Mouse (Mus musculus): Measurements from ENCODE around the gene Gm26602. TPM values are rescaled to one million over a fixed set of nuclear protein-coding genes. Genes with fewer than 3 reads are reported as not detected.
"Not testable (repeated sequence)": the region's sequence is repeated elsewhere in the genome, so short reads cannot be mapped to it uniquely, and the experiment has no call there.

The Gm26602 gene
- polyA plus RNA-seq, 1 experiment from 2014 or later = not detected

DNA sequence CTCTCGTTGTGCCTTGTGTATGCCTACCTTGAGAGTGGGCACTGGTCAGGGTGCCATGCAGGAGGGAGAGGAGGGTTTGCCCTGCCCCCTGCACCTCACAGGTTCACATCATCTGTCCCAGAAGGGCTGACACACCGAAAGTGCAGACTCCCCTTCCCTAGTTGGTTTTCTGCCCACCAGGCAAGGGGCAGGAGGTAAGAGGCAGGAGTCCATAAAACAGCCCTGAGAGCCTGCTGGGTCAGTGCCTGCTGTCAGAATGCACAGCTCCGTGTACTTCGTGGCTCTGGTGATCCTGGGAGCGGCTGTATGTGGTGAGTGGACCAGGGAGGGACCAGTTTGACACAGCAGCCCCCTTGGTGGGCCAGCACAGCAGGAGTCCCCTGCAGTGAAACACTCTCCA lies 20.0 kb upstream of the Gm26602 start, which contains the start of gene Cfd:
TSS of gene Cfd (plus strand) at position 184 of the 400 bp plus-strand sequence.
- no peak for DNase-seq (ENCODE audit: low spot score)
- no peak within 1 kb of the TSS; the same call in 1 of the 2 replicates for H3K27ac ChIP-seq
- peaks cover 14% of the 10 kb centered on the region for H3K36me3 ChIP-seq
- peaks cover 8% of the 10 kb centered on the region; the same call in 1 of the 2 replicates for H3K4me1 ChIP-seq
- WGBS = 37% methylated on average over 5 of the region's 5 CpGs
- H3K27me3 ChIP-seq (ENCODE audit: low read depth, poor library complexity, severe bottlenecking) = no peaks in the 10 kb centered on the region
- H3K9me3 ChIP-seq (replicated peaks) = no peaks in the 10 kb centered on the region
- no peak within 1 kb of the TSS for H3K4me3 ChIP-seq

DNA sequence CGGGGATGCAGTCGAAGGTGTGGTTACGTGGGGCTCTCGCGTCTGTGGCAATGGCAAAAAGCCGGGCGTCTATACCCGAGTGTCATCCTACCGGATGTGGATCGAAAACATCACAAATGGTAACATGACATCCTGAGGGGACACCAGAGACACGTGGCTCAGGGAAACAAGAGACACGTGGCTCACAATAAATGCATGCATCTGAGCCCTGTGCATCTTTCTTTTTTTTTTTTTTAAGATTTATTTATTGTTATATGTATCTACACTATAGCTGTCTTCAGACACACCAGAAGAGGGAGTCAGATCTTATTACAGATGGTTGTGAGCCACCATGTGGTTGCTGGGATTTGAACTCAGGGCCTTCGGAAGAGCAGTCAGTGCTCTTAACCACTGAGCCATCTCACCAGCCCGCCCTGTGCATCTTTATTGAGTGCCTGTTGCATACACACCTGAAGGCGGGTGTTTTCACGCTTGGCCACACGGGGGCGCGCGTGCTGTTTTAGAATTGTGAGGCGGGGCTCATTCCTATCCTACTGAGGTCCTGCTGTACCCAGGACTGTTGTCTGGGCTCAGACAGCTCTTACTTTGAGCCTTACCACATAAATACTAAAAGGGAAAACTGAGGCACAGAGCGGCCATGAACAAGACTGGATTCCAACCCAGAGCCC lies 18.1 kb upstream of the Gm26602 start:
- DNase-seq (ENCODE audit: low spot score) = peak; percentile 92
- not testable (repeated sequence) for H3K9me3 ChIP-seq (replicated peaks); H3K27me3 ChIP-seq (ENCODE audit: low read depth, poor library complexity, severe bottlenecking); H3K4me3 ChIP-seq
- H3K36me3 ChIP-seq = peaks cover 33% of the 10 kb centered on the region
- H3K27ac ChIP-seq = 0 out of 2 replicates have a peak overlapping the region, but pooled peaks have one; percentile 16
- 46% methylated on average over 22 of the region's 22 CpGs for WGBS
- H3K4me1 ChIP-seq = peaks cover 17% of the 10 kb centered on the region

GRCm38 (mm10) chr10:79896306-79896705 lies 14.3 kb upstream of the Gm26602 start:
- no peak overlapping the region for H3K4me3 ChIP-seq
- DNase-seq (ENCODE audit: low spot score) = no peak
- H3K9me3 ChIP-seq (replicated peaks) = no peaks in the 10 kb centered on the region
- WGBS = 94% methylated on average over 16 of the region's 16 CpGs
- peaks cover 68% of the 10 kb centered on the region for H3K36me3 ChIP-seq
- H3K27ac ChIP-seq = no peak overlapping the region
- H3K27me3 ChIP-seq (ENCODE audit: low read depth, poor library complexity, severe bottlenecking) = no peaks in the 10 kb centered on the region; the same call in 1 of the 2 replicates
- H3K4me1 ChIP-seq = peaks cover 31% of the 10 kb centered on the region

- H3K9me3 ChIP-seq (replicated peaks) = no peaks in the 10 kb centered on the region
- peaks cover 33% of the 10 kb centered on the region for H3K4me1 ChIP-seq
- H3K36me3 ChIP-seq = peaks cover 70% of the 10 kb centered on the region
- DNase-seq (ENCODE audit: low spot score) = no peak
- WGBS = 86% methylated on average over 13 of the region's 13 CpGs
- H3K4me3 ChIP-seq = no peak overlapping the region
- 0 out of 2 replicates have a peak overlapping the region, but pooled peaks have one; percentile 46 for H3K27ac ChIP-seq
- H3K27me3 ChIP-seq (ENCODE audit: low read depth, poor library complexity, severe bottlenecking) = no peaks in the 10 kb centered on the region; the same call in 1 of the 2 replicates
These were observed 13.8 kb upstream of the Gm26602 start for GRCm38 (mm10) chr10:79896814-79897213.

DNA sequence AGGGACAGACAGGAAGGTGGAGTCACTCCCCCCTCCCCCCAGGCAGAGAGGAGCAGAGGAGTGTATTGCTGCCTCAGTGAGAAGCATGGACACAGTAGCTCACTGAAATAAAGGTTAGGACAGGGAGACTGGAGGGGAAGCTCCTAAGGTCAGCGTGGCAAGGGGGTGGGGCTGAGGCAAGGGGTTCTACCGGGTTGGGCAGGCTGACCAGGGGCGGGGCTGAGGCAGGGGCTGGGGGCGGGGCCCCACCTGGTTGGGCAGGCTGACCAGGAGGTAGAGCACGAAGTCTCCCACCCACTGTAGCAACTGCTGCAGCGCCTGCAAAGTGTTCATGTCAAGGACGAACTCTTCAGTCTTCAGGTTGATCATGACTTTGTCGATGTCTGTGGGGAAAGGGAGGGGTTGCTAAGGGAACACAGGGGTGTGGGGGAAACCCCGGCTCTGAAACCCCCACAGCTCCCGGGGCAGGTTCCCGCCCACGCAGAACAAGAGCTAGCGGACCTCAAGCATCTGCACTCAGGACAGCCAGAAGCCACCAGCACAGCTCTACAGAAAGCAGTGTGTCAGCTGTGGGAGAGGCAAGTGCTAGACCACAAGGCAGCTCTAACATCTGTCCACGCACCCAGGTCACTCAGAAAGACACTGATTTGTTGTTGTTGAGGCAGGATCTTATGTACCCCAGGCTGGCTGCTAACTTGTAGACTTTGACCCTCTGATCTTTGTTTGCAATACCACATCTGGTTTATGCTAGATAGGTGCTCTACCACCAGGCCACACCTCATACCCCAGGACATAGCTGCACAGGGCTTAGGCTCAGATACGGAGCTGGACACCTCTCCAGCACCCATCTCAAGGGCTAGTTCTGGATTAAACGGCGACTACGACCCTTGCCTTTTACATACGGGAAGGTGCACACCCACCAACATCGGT lies 13.1 kb upstream of the Gm26602 start:
- Histone ChIP-seq H3K27ac (0 out of 2 replicates have a peak overlapping the region, but pooled peaks have one; percentile 46), H3K36me3 (peaks cover 76% of the 10 kb centered on the region), H3K9me3 (replicated peaks) (no peaks in the 10 kb centered on the region), H3K4me1 (peaks cover 33% of the 10 kb centered on the region), H3K27me3 (ENCODE audit: low read depth, poor library complexity, severe bottlenecking) (no peaks in the 10 kb centered on the region; the same call in 1 of the 2 replicates), H3K4me3 (0 out of 2 replicates have a peak overlapping the region, but pooled peaks have one; percentile 6)
- WGBS = 46% methylated on average over 19 of the region's 20 CpGs
- no peak for DNase-seq (ENCODE audit: low spot score)

- Histone ChIP-seq H3K27me3 (ENCODE audit: low read depth, poor library complexity, severe bottlenecking) (no peaks in the 10 kb centered on the region; the same call in 1 of the 2 replicates), H3K4me3 (no peak overlapping the region), H3K27ac (0 out of 2 replicates have a peak overlapping the region, but pooled peaks have one; percentile 12), H3K36me3 (peaks cover 92% of the 10 kb centered on the region), H3K9me3 (replicated peaks) (no peaks in the 10 kb centered on the region), H3K4me1 (peaks cover 28% of the 10 kb centered on the region)
- 23% methylated on average over 2 of the region's 2 CpGs for WGBS
- DNase-seq (ENCODE audit: low spot score) = no peak
These were observed 9.7 kb upstream of the Gm26602 start for GRCm38 (mm10) chr10:79900951-79901410.

DNA sequence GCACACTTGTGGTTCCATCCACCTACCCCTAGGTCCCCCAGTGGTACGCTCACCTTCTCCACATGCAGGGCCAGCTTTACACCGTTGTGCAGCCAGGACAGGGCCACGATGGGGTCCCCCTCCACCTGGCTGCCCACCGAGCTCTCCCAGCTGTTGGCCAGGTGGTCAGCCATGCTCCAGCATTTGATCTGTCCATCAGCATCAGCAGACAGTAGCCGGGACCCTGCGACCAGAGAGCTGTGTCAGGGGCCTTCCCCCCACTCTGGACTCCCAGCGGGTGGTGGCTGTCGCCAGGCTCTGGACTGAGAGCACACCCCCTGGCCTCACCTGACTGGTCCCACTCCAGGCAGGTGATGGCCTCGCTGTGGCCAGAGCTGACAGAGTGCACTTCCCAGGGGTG lies 3.9 kb upstream of the Gm26602 start:
- H3K27me3 ChIP-seq (ENCODE audit: low read depth, poor library complexity, severe bottlenecking) = no peaks in the 10 kb centered on the region
- H3K27ac ChIP-seq = no peak overlapping the region; the same call in 1 of the 2 replicates
- H3K4me1 ChIP-seq = peaks cover 22% of the 10 kb centered on the region
- H3K9me3 ChIP-seq (replicated peaks) = no peaks in the 10 kb centered on the region
- DNase-seq (ENCODE audit: low spot score) = no peak
- H3K36me3 ChIP-seq = peaks cover 68% of the 10 kb centered on the region
- peak overlapping the region; percentile 88 for H3K4me3 ChIP-seq
- WGBS = 96% methylated on average over 9 of the region's 9 CpGs

- H3K9me3 ChIP-seq (replicated peaks) = no peaks in the 10 kb centered on the region
- H3K4me1 ChIP-seq = peaks cover 22% of the 10 kb centered on the region
- H3K27me3 ChIP-seq (ENCODE audit: low read depth, poor library complexity, severe bottlenecking) = no peaks in the 10 kb centered on the region
- 93% methylated on average over 10 of the region's 10 CpGs for WGBS
- peaks cover 71% of the 10 kb centered on the region for H3K36me3 ChIP-seq
- DNase-seq (ENCODE audit: low spot score) = no peak
- H3K4me3 ChIP-seq = peak overlapping the region; percentile 88
- H3K27ac ChIP-seq = peak overlapping the region; percentile 36; the same call in 1 of the 2 replicates
These were observed 3.2 kb upstream of the Gm26602 start for GRCm38 (mm10) chr10:79907415-79907814.

DNA sequence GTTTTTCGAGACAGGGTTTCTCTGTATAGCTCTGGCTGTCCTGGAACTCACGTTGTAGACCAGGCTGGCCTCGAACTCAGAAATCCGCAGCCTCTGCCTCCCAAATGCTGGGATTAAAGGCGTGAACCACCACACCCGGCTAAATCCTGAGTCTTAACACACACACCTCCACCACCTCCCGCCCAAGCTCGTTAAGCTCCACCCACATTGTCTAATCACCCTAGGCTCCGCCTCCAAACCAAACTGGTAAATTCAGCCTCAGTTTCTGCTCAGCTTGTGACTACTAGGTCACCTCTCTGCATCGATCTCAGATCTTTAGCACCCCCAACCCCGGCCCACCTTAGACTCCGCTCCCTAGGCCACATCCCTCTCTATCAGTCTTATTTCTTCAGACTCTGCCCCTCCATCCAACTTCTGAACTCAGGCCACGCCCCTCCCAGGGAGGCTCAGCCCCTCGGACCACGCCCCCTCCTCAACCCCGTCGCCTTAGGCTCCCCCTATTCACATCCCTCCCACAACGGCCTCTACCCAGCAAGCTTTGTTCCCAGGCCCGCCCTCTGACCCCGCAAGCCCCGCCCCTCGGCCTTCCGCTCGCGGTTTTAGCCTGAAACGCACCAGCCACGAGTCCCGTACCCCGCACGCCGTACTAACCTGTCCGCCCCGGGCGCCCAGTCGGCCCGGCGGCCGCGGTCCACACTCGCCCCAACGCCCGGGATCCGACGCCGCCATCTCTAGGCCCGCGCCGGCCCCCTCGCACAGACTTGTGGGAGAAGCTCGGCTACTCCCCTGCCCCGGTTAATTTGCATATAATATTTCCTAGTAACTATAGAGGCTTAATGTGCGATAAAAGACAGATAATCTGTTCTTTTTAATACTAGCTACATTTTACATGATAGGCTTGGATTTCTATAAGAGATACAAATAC lies 2.2 kb upstream of the Gm26602 start, which contains the start of gene Med16:
TSS of gene Med16 (minus strand) at position 757 of the 925 bp plus-strand sequence.
- peaks cover 22% of the 10 kb centered on the region for H3K4me1 ChIP-seq
- H3K27me3 ChIP-seq (ENCODE audit: low read depth, poor library complexity, severe bottlenecking) = no peaks in the 10 kb centered on the region
- peak; percentile 96 for DNase-seq (ENCODE audit: low spot score)
- H3K36me3 ChIP-seq = peaks cover 69% of the 10 kb centered on the region
- 2% methylated on average over 52 of the region's 52 CpGs for WGBS
- peak within 1 kb of the TSS; percentile 100 for H3K27ac ChIP-seq
- peak within 1 kb of the TSS; percentile 88 for H3K4me3 ChIP-seq
- H3K9me3 ChIP-seq (replicated peaks) = no peaks in the 10 kb centered on the region

- Histone ChIP-seq H3K36me3 (peaks cover 69% of the 10 kb centered on the region), H3K4me1 (peaks cover 27% of the 10 kb centered on the region), H3K9me3 (replicated peaks) (no peaks in the 10 kb centered on the region), H3K27ac (peak overlapping the region; percentile 100), H3K4me3 (peak overlapping the region; percentile 88), H3K27me3 (ENCODE audit: low read depth, poor library complexity, severe bottlenecking) (no peaks in the 10 kb centered on the region)
- DNase-seq (ENCODE audit: low spot score) = peak; percentile 58
- WGBS = 25% methylated on average over 14 of the region's 14 CpGs
These were observed 1.3 kb upstream of the Gm26602 start for GRCm38 (mm10) chr10:79909092-79909922.

DNA sequence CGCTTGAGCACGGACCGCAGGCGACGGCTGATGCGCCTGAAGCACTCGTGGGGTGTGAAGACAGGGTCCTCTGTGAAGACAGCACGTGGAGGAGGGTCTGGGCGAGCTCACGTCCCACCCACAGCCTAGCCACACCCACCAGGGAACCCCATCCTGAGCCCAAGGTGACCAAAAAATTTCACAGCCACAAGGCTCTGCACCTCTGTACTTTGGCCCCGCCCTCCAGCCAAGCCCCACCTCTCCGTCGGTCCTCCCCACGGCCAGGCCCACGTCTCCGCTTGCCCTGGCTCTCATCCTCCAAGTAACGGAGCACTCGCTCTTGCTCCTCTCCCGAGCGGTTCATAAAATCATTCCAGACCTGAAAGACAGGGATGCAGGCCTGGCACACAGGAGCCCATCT lies 1.8 kb downstream of the Gm26602 start:
- 57% methylated on average over 20 of the region's 20 CpGs for WGBS
- Histone ChIP-seq H3K27ac (no peak overlapping the region), H3K27me3 (ENCODE audit: low read depth, poor library complexity, severe bottlenecking) (peaks cover 4% of the 10 kb centered on the region), H3K9me3 (replicated peaks) (no peaks in the 10 kb centered on the region), H3K4me1 (peaks cover 47% of the 10 kb centered on the region), H3K4me3 (no peak overlapping the region), H3K36me3 (peaks cover 39% of the 10 kb centered on the region)
- no peak for DNase-seq (ENCODE audit: low spot score)
